Mouse (Mus musculus) frontal cortex, postnatal 25 days (tissue): ENCODE measurements at regions not wholly inside any gene's neighbourhood (a gene's known extent, or its start where the extent isn't known, plus 50 kb on each side); places are given as distances from the start of the nearest gene placed in this dataset.

Source experiments
- DNase-seq, 2 experiments: peaks; one replicate each; pipeline ENCODE4 v3.0.0; 2022; ENCODE audit warnings: low spot score in 2 of 2

DNA sequence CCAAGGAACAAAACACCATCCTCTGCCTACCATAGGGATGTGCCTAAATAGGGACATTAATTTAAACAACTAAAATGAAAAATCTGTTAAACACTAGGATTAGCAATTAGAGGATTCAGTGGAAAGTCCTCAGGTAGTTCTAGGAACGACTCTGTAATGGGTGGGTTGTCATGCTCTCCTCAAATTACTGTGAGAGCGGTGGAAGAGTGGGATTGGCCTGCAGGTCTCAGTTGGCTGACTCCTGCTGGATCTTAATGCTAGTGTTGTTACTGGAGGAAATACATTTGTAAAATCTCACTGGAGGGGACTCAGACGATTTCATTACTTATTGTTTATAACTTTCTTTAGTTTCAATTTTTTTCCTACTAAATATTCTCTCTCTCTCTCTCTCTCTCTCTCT is 525.6 kb upstream of the 4930452B06Rik start:
- DNase-seq = no peak

GRCm38 (mm10) chr14:9161336-9161735 is 495.3 kb upstream of the 4930452B06Rik start:
- DNase-seq = no peak

DNA sequence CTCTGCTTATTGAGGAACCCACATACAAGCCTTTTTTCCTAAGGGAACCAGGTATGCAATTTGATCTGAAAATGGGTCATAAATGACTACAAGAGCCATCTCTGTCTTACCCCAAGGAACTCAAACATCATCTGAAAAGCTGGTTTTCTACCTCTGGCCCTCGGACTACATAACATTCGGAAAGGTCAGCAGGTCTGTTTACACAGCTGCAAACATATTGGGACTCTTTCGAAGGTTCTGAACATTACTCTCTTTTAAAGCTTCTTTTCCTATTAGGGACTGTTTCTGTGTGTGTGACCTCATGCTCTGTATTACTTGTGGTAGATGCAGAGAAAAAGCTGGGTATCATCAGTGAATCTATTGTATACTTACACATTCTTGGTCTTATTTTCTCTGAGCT is 491.9 kb upstream of the 4930452B06Rik start:
- DNase-seq = no peak

DNA sequence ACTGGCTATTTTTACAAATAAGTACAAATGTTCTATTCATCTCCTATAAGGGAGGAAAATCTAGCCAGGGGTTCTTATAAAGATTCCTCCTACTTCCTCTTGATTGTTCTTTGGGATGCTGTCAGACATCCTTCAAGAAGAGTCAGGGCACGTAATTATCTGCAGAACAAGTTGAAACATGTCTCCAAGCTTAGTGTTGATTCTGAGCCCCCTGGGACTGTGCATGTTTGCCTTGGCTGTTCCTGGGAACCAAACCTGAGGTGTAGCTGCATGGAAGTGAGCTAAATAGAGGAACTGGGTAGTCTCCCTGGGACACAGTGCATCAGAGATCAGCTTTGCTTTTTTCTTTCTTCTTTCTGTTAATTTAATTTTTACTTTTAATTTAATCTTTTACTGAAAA is 484.8 kb upstream of the 4930452B06Rik start:
- no peak for DNase-seq

GRCm38 (mm10) chr14:9146595-9147219 is 480.7 kb upstream of the 4930452B06Rik start:
- DNase-seq = no peak

DNA sequence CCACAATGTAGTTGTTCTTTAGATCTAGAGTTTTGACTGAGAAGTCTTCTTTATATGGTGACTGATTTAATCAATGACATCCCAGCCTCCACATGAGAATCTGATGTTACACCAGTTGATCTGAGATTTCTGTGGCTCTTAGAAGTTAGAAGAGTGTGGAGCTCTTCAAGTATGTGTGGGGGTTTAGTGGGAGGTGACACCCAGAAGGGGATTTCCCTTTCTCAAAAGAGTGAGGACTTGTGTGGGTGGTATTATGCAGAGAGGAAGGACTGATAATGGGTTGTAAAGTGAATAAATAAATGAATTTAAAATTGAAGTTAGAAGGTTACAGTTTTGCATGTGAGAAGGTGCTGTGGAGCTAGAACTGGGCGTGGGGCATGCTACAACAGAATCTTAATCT is 439.7 kb upstream of the 4930452B06Rik start:
- DNase-seq = no peak

GRCm38 (mm10) chr14:9089625-9090326 is 423.7 kb upstream of the 4930452B06Rik start:
- no peak for DNase-seq

DNA sequence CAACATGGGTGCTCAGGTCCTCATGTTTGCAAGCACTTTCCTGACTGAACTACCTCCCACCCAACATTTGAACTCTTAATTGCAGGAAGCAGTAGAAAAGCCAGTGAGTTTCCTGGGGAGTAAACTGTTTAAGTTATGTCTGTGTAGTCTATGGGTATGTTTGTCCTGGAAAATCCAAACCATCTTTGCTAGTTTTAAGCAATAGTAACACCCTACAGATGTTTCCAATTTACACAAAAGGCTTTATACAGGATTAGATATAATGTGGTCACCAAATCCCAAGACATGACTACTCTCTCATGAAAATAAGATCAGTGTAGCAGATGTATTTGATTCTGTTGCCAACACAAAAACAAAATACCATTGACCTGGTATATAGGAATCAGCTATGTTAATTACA is 421.1 kb upstream of the 4930452B06Rik start:
- DNase-seq = no peak

- no peak for DNase-seq
These were observed 413.6 kb upstream of the 4930452B06Rik start for GRCm38 (mm10) chr14:9079632-9080031.

DNA sequence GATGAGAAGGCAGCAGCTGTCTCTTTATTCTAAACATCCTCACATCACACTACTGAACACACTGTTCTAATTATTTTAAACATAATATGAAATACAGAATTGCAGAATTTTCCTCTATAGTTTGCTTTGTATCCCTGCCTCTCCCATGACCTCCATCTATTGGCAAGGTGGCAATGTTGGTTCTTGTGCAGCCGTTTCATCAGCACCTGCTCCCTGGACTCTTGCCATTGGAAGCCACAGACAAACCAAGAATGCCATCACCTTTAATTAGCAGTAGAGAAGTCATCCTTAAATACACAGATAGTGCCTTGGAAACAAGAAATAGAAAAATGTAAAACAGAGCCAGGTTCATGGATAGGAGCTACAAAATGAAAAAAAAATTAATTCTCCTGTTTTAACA is 413.0 kb upstream of the 4930452B06Rik start:
- no peak for DNase-seq

- DNase-seq = peak in 1 of 2 experiments; percentile 8
These were observed 405.1 kb upstream of the 4930452B06Rik start for GRCm38 (mm10) chr14:9071176-9071575.

- no peak for DNase-seq
These were observed 394.0 kb upstream of the 4930452B06Rik start for GRCm38 (mm10) chr14:9060058-9060457.

GRCm38 (mm10) chr14:9028811-9029210 is 362.8 kb upstream of the 4930452B06Rik start:
- no peak for DNase-seq

GRCm38 (mm10) chr14:9015826-9016225 is 349.8 kb upstream of the 4930452B06Rik start:
- DNase-seq = no peak

DNA sequence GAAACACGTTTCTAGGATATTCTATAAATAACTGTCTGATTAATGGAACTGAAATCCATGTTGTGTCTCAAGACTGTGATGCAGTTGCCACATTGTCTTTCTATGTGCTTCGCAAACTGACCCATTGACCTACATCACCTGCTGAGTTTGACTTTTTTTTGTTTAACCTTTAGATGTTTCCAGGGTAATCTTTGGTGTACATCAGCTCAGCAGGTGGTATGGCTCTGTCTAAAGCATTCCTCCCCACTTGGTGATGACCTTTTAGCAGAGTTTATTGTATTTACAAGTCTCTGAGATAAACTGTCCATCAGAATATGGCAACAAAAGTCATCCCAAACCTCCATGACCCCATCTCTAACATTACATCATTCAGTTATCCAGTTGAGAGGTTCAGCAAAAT is 337.0 kb upstream of the 4930452B06Rik start:
- no peak for DNase-seq

DNA sequence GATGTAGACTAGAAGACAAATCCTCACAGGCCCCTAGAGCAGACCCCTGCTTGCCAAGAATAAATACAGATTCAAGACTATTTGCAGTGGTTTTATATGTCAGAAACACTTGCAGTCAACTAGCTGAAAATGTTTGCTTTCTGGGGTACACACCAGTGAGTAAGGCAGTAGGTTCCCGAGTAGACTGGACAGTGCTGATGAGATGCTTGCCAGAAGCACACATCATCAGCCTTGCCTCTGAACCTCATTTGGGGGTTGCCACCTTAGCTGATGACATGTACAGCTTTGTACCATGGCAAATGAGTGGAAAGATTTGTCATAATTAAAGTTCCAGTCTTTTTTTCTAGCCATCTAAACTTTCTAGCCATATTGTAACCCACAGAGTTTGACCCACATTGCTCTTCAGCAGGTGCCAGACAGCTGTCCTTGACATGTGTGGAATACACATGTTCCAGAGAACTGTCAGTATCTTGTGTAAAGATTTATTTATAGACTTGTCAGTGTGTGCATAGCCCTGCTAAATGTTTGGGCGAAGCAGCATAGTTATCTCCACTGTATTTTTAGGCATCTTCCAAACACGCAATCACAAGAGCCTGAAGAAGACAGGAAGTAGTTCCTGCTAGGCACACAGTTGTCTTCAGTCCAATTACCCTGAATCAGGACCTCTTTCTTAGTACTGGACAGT is 334.5 kb upstream of the 4930452B06Rik start:
- no peak for DNase-seq

- DNase-seq = no peak
These were observed 333.8 kb upstream of the 4930452B06Rik start for GRCm38 (mm10) chr14:8999815-9000214.

GRCm38 (mm10) chr14:8993421-8993820 is 327.4 kb upstream of the 4930452B06Rik start:
- DNase-seq = no peak

- no peak for DNase-seq
These were observed 319.2 kb upstream of the 4930452B06Rik start for GRCm38 (mm10) chr14:8985086-8985793.

DNA sequence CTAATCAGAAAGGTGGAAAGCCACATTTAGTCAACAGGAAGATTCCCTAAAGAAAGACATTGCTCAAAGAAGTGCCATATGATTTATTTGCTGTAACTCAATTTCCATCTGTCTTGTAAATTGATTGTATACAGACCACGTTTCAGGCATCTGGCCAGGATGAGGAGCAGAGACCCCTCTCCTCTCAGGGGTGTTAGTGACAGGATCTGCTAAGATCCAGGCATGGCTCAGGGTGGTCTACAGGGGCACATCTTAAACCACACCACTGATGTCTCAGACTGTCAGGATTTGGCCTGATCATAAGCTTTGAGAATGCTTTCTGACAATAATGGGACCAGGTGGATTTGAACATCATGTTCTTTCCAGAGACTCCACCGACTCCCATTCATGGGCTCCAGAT is 295.5 kb upstream of the 4930452B06Rik start:
- no peak for DNase-seq

DNA sequence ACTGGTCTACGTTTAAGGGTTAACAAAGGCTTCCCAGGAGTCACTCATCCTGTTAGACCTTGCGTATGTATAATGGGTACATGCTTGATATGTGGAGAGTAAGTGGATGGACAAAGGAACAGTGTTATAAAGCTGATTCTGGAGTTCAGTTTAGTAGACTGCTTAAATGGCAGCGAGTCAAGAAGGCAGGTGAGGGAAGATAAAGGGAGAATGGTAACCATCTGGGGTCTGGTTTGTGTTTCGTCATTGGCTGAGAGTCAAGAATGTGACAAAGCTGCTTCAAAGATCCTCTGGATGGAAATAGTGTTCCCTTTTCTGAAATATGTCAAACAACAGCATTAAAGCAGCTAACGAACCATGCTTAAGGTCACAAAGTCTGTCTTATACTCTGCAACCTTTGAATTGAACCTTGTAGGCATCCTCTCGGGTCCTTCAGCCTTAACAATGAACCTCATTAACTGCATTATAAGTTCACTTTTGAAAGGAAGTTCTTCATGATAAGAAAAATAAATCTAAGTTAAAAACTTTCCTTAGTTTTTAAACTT is 286.9 kb upstream of the 4930452B06Rik start:
- no peak for DNase-seq

DNA sequence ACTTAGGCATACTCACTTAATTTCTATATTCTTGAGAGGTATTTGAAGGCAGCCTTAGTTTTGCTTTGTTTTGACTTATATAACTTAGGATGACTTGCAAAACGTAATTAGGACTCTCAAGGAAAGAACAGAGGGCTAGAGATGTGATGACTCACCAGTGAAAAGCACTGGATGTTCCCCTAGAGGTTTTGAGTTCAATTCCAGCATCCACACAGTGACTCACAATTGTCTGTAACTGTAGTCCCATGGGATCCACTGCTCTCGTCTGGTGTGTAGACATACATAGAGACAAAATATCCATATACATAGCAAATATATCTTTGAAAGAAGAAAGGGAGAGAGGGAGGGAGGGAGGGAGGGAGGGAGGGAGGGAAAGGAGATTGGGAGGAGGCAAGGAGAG is 282.7 kb upstream of the 4930452B06Rik start:
- DNase-seq = no peak
